Mouse (Mus musculus) hindbrain, embryonic 14.5 days (tissue): ENCODE results near the gene Kcnq1. TPM values are rescaled to one million over a fixed set of nuclear protein-coding genes. Genes with fewer than 3 reads are reported as not detected.

Experiments
- ATAC-seq: fragments of 200-750 bp; cut with Nextera tagmentation; 2 replicates; pipeline ENCODE4 v1.8.0; 2017; ENCODE audit warnings: moderate number of reproducible peaks, mild to moderate bottlenecking, moderate TSS enrichment, moderate library complexity; ENCODE audit not compliant: low FRiP score
- DNase-seq: peaks from one replicate; pipeline ENCODE4 v3.0.0-alpha.2; 2015; ENCODE audit warnings: low spot score
- H3K27ac ChIP-seq: fragments of 300-500 bp; sonication (generic); 2 replicates; pipeline ENCODE4 v1.5.1; 2014; ENCODE audit warnings: mild to moderate bottlenecking, moderate library complexity
- H3K27me3 ChIP-seq: fragments of 300-500 bp; sonication (generic); 2 replicates; pipeline ENCODE4 v1.6.1; 2014; ENCODE audit warnings: mild to moderate bottlenecking, low read length, mixed read lengths; ENCODE audit not compliant: control insufficient read depth, insufficient read depth
- H3K36me3 ChIP-seq: fragments of 300-500 bp; sonication (generic); replicated peaks from 2 replicates; pipeline ENCODE4 v1.6.1; 2014; ENCODE audit not compliant: control insufficient read depth, insufficient read depth
- H3K4me1 ChIP-seq: fragments of 300-500 bp; sonication (generic); replicated peaks from 2 replicates; pipeline ENCODE4 v1.6.1; 2014; ENCODE audit warnings: antibody characterized with exemption, low read length, mixed read lengths; ENCODE audit not compliant: control insufficient read depth, insufficient read depth
- H3K4me2 ChIP-seq: fragments of 300-500 bp; sonication (generic); replicated peaks from 2 replicates; pipeline ENCODE4 v1.6.1; 2014; ENCODE audit warnings: mild to moderate bottlenecking, moderate library complexity
- H3K4me3 ChIP-seq: fragments of 300-500 bp; sonication (generic); replicated peaks from 2 replicates; pipeline ENCODE4 v1.5.1; 2014; ENCODE audit warnings: mild to moderate bottlenecking, low read length
- H3K9ac ChIP-seq: fragments of 300-500 bp; sonication (generic); 2 replicates; pipeline ENCODE4 v1.6.1; 2014
- H3K9me3 ChIP-seq: fragments of 300-500 bp; sonication (generic); 2 replicates; pipeline ENCODE4 v1.6.1; 2016; ENCODE audit warnings: low read length; ENCODE audit not compliant: control insufficient read depth
- WGBS: fragments of 180-500 bp; shearing (Covaris S2); extraction: QIAGEN DNeasy Blood & Tissue Kit; methylation state at CpG from one replicate; pipeline ENCODE4 v1.1.7; 2014; 5-methylcytosine and 5-hydroxymethylcytosine counted together
- polyA plus RNA-seq: library from polyadenylated mRNA; unstranded; fragments of >200 nt; fragmentation: Nextera tagmentation; extraction: Ambion mirVana; gene quantifications from 2 replicates; pipeline ENCODE4 v1.2.1, GENCODE M21; 2014

The Kcnq1 gene
- polyA plus RNA-seq, 1 experiment from 2014 or later, result 0.94 TPM

- ATAC-seq (peak; percentile 43; the same call in 1 of the 2 replicates), DNase-seq (peak; percentile 58)
- H3K9ac ChIP-seq, result peak overlapping the region; percentile 62
- H3K27me3 ChIP-seq, result peaks cover 4% of the 10 kb centered on the region; the same call in 1 of the 2 replicates
- H3K4me3 ChIP-seq, result peak overlapping the region; percentile 27
- no peaks in the 10 kb centered on the region for H3K36me3 ChIP-seq
- H3K4me2 ChIP-seq, result peak overlapping the region; percentile 61
- no peaks in the 10 kb centered on the region for H3K9me3 ChIP-seq
- WGBS, result 1% methylated on average over 55 of the region's 55 CpGs
- H3K27ac ChIP-seq, result peak overlapping the region; percentile 62
- H3K4me1 ChIP-seq, result peaks cover 18% of the 10 kb centered on the region; the same call in 1 of the 2 replicates
These were observed 338.9 kb downstream of the Kcnq1 start for GRCm38 (mm10) chr7:143444955-143445648.

GRCm38 (mm10) chr7:143445651-143446460 lies 339.7 kb downstream of the Kcnq1 start:
- ATAC-seq (peak; percentile 44; the same call in 1 of the 2 replicates), DNase-seq (no peak)
- 3% methylated on average over 53 of the region's 53 CpGs for WGBS
- Histone ChIP-seq H3K9me3 (no peaks in the 10 kb centered on the region), H3K36me3 (no peaks in the 10 kb centered on the region), H3K4me1 (peaks cover 18% of the 10 kb centered on the region; the same call in 1 of the 2 replicates), H3K9ac (peak overlapping the region; percentile 62), H3K27ac (peak overlapping the region; percentile 62; the same call in 1 of the 2 replicates), H3K4me2 (peak overlapping the region; percentile 61), H3K4me3 (peak overlapping the region; percentile 27), H3K27me3 (peaks cover 4% of the 10 kb centered on the region; the same call in 1 of the 2 replicates)

- ATAC-seq (no peak), DNase-seq (no peak)
- no peak overlapping the region for H3K27ac ChIP-seq
- no peaks in the 10 kb centered on the region for H3K36me3 ChIP-seq
- H3K4me1 ChIP-seq, result peaks cover 18% of the 10 kb centered on the region; the same call in 1 of the 2 replicates
- H3K9ac ChIP-seq, result no peak overlapping the region
- no peak overlapping the region for H3K4me3 ChIP-seq
- H3K27me3 ChIP-seq, result peaks cover 4% of the 10 kb centered on the region; the same call in 1 of the 2 replicates
- no peak overlapping the region for H3K4me2 ChIP-seq
- H3K9me3 ChIP-seq, result no peaks in the 10 kb centered on the region
- 79% methylated on average over 2 of the region's 2 CpGs for WGBS
These were observed 341.0 kb downstream of the Kcnq1 start for GRCm38 (mm10) chr7:143447130-143447529.

GRCm38 (mm10) chr7:143458963-143459331 lies 352.8 kb downstream of the Kcnq1 start:
- Histone ChIP-seq H3K4me1 (peaks cover 4% of the 10 kb centered on the region; the same call in 1 of the 2 replicates), H3K9ac (peak overlapping the region; percentile 60), H3K27ac (peak overlapping the region; percentile 71; the same call in 1 of the 2 replicates), H3K4me2 (peak overlapping the region; percentile 58), H3K36me3 (no peaks in the 10 kb centered on the region), H3K4me3 (peak overlapping the region; percentile 49), H3K9me3 (peaks cover 21% of the 10 kb centered on the region; the same call in 1 of the 2 replicates), H3K27me3 (no peaks in the 10 kb centered on the region)
- DNase-seq (no peak), ATAC-seq (no peak)
- WGBS, result 27% methylated on average over 28 of the region's 38 CpGs

GRCm38 (mm10) chr7:143459332-143460211 lies 353.4 kb downstream of the Kcnq1 start:
- Histone ChIP-seq H3K4me1 (peaks cover 8% of the 10 kb centered on the region), H3K9me3 (peaks cover 21% of the 10 kb centered on the region; the same call in 1 of the 2 replicates), H3K36me3 (no peaks in the 10 kb centered on the region), H3K27ac (peak overlapping the region; percentile 71; the same call in 1 of the 2 replicates), H3K4me3 (peak overlapping the region; percentile 49), H3K4me2 (peak overlapping the region; percentile 58), H3K9ac (peak overlapping the region; percentile 60), H3K27me3 (peaks cover 3% of the 10 kb centered on the region; the same call in 1 of the 2 replicates)
- WGBS, result 33% methylated on average over 95 of the region's 100 CpGs
- DNase-seq, result no peak
- ATAC-seq, result no peak

GRCm38 (mm10) chr7:143460217-143460834 lies 354.2 kb downstream of the Kcnq1 start:
- Histone ChIP-seq H3K4me1 (peaks cover 14% of the 10 kb centered on the region), H3K36me3 (no peaks in the 10 kb centered on the region), H3K4me2 (peak overlapping the region; percentile 58), H3K9ac (peak overlapping the region; percentile 60), H3K4me3 (peak overlapping the region; percentile 49), H3K9me3 (peaks cover 21% of the 10 kb centered on the region; the same call in 1 of the 2 replicates), H3K27ac (peak overlapping the region; percentile 71; the same call in 1 of the 2 replicates), H3K27me3 (peaks cover 4% of the 10 kb centered on the region; the same call in 1 of the 2 replicates)
- WGBS, result 37% methylated on average over 59 of the region's 60 CpGs
- no peak for DNase-seq
- ATAC-seq, result peak; percentile 1; the same call in 1 of the 2 replicates

GRCm38 (mm10) chr7:143460874-143461273 lies 354.7 kb downstream of the Kcnq1 start, which contains the start of gene Cdkn1c:
Gene Cdkn1c, minus strand, starts transcription at chr7:143461050.
- Histone ChIP-seq H3K27me3 (peaks cover 4% of the 10 kb centered on the region; the same call in 1 of the 2 replicates), H3K9me3 (peaks cover 21% of the 10 kb centered on the region; the same call in 1 of the 2 replicates), H3K4me2 (peak within 1 kb of the TSS; percentile 58), H3K27ac (peak within 1 kb of the TSS; percentile 71), H3K4me1 (peaks cover 14% of the 10 kb centered on the region), H3K36me3 (no peaks in the 10 kb centered on the region), H3K4me3 (peak within 1 kb of the TSS; percentile 49), H3K9ac (peak within 1 kb of the TSS; percentile 60)
- peak; percentile 84 for ATAC-seq
- peak; percentile 87 for DNase-seq
- 30% methylated on average over 47 of the region's 48 CpGs for WGBS

- Histone ChIP-seq H3K9ac (0 out of 2 replicates have a peak overlapping the region, but pooled peaks have one; percentile 39), H3K27me3 (peaks cover 4% of the 10 kb centered on the region; the same call in 1 of the 2 replicates), H3K4me1 (peaks cover 14% of the 10 kb centered on the region), H3K4me2 (peak overlapping the region; percentile 58), H3K9me3 (peaks cover 21% of the 10 kb centered on the region; the same call in 1 of the 2 replicates), H3K27ac (peak overlapping the region; percentile 61; the same call in 1 of the 2 replicates), H3K36me3 (no peaks in the 10 kb centered on the region), H3K4me3 (peak overlapping the region; percentile 49)
- WGBS, result 47% methylated on average over 28 of the region's 32 CpGs
- ATAC-seq (peak; percentile 47), DNase-seq (no peak)
These were observed 355.2 kb downstream of the Kcnq1 start for GRCm38 (mm10) chr7:143461294-143461870.
